Comparison of ENCODE assay signal across 12 mouse cellular contexts in the genomic region with DNA sequence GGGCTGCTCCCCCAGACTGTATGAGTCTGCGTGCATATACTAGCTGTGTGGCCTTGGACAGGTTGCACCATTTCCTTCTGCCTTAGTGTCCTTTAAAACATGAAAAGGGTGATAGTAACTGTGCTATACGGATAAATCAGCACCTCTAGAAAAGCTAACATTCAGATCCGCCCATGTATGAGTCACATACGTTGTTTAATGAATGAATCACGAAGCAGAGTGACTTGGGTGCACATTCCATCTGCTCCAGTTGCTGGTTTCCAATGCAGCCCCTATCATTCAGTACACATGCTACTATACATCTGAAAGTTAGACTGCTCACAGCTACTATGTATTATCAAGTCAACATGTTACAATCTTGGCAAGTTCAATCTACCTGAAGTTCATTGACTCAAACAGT.
"Had no signal": no experiment of that assay in that cellular context is flagged by ENCODE, and none has a peak within 500 bp of the region (broad histone marks: within the 10 kb centered on the region; RNA-seq: fewer than 3 reads in every experiment).

No protein-coding gene starts in this region.

- H3K4me1 ChIP-seq: limb, embryonic 13.5 days; midbrain, embryonic 12.5 days had no signal

- H3K9ac ChIP-seq: kidney, embryonic 15.5 days; limb, embryonic 13.5 days; liver, embryonic 14.5 days; midbrain, embryonic 12.5 days had no signal

- H3K4me2 ChIP-seq: kidney, embryonic 15.5 days; limb, embryonic 13.5 days; midbrain, embryonic 12.5 days had no signal

- H3K4me3 ChIP-seq: kidney, embryonic 15.5 days; limb, embryonic 13.5 days; midbrain, embryonic 12.5 days had no signal

- H3K36me3 ChIP-seq: kidney, embryonic 15.5 days; limb, embryonic 13.5 days; midbrain, embryonic 12.5 days had no signal

- H3K9me3 ChIP-seq: kidney, embryonic 15.5 days; limb, embryonic 13.5 days; midbrain, embryonic 12.5 days had no signal

- DNase-seq: kidney, adult 2 months; kidney, postnatal 25 days; left cerebral cortex, postnatal 4 days; lung, adult 18-20 months; right cerebral cortex, postnatal 4 days; spleen, adult 18-20 months; thymus, postnatal 36 days had no signal

- H3K27ac ChIP-seq: kidney, embryonic 15.5 days; limb, embryonic 13.5 days; liver, embryonic 14.5 days; midbrain, embryonic 12.5 days had no signal

- ATAC-seq: midbrain, embryonic 16.5 days had no signal

- H3K27me3 ChIP-seq: kidney, embryonic 15.5 days; limb, embryonic 13.5 days; midbrain, embryonic 12.5 days had no signal
